Mouse (Mus musculus): ENCODE results near the gene Scaper. TPM values are rescaled to one million over a fixed set of nuclear protein-coding genes. Genes with fewer than 3 reads are reported as not detected.

Scaper gene
- 3.1 and 4.0 TPM in 2 replicates for polyA plus RNA-seq (2012; rRNA removed)

DNA sequence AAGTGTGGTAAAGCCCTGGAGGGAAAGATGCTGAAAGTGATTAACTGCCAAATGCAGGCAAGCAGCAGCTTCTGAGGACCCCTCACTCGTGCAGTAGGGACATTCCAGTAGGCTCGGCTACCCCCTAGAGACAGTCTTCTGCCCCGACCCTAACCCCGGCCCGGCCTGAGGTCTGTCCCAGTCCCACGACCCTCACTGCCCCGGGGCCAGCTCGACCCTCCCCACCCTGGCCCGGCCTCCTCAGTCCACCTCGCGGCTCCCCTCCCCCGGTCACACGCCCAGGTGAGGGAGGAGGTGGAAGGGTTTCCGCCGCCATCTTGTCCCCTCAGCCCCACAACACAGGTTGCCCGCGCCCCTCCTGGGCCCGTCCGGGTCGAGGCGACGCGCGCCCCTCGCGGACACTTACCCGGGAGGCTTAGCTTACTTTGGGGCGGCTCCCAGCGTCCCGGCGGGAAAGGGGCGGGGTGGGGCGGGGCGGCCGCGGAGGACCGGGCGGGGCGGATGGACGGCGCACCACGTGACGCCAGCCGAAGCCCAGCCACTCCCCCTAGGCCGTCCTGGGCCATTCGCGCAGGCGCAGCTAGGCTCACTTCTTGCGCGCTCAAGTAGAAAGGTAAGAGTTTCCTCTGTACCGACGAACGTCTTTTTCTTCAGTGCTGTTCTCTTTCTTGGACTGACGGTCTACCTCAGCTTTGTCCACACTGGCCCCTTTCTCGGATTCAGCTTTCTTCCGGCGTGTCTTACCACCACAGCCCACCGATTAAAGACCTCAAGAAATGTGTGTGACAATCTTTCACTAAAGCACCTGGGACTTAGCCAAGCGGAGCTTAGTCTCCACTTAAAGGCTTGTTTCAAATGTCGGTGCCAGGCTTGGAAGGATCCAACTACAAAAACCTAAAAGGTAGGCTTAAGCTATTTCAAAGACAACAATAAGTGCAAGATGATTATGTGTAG lies at the start of gene Scaper:
TSS of gene Scaper (minus strand) at position 456 of the 954 bp plus-strand sequence.

DNA sequence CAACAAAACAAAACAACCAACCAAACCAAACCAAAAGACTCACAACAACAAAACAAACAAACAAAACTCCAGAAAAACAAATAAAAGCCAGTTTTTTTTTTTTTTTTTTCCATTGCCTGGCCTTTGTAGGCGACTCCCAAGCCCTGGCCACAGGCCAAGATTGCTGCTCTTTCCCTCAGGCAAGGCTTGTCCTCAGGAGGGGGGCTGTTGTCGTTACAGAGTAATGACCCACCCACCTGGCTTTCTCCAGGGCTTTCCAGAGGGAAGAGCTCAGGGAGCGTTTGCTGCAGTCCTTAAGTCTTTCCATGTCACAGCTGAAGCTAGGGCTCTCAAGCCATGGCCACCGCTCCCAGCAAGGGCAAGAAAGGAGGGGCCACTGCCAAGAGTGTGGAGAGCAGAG lies 399.5 kb downstream of the Scaper start, which contains the start of gene Isl2:
TSS of gene Isl2 (plus strand) at position 296 of the 400 bp plus-strand sequence.

GRCm38 (mm10) chr9:55512027-55512543 lies 425.8 kb downstream of the Scaper start, which contains the start of gene Etfa:
TSS of gene Etfa (minus strand) at chr9:55512243.

Other genes starting within 250 kb of the Scaper start
- not detected in 2 replicates for gene 4930563M21Rik, start 72.4 kb upstream of the Scaper start, polyA plus RNA-seq (2012; rRNA removed)
- gene Rcn2, start 103.7 kb upstream of the Scaper start, polyA plus RNA-seq (2012; rRNA removed) = 67.9 and 72.7 TPM in 2 replicates
- gene Pstpip1, start 151.8 kb upstream of the Scaper start, polyA plus RNA-seq (2012; rRNA removed) = 4.4 and 4.6 TPM in 2 replicates
- 510 and 643 TPM in 2 replicates for gene Tspan3, start 227.4 kb upstream of the Scaper start, polyA plus RNA-seq (2012; rRNA removed)